Mouse (Mus musculus): ENCODE measurements around the gene Wnt2. TPM values are rescaled to one million over a fixed set of nuclear protein-coding genes. Genes with fewer than 3 reads are reported as not detected.

Wnt2 gene
- polyA plus RNA-seq, 1 experiment from 2014 or later: 2.8 TPM

DNA sequence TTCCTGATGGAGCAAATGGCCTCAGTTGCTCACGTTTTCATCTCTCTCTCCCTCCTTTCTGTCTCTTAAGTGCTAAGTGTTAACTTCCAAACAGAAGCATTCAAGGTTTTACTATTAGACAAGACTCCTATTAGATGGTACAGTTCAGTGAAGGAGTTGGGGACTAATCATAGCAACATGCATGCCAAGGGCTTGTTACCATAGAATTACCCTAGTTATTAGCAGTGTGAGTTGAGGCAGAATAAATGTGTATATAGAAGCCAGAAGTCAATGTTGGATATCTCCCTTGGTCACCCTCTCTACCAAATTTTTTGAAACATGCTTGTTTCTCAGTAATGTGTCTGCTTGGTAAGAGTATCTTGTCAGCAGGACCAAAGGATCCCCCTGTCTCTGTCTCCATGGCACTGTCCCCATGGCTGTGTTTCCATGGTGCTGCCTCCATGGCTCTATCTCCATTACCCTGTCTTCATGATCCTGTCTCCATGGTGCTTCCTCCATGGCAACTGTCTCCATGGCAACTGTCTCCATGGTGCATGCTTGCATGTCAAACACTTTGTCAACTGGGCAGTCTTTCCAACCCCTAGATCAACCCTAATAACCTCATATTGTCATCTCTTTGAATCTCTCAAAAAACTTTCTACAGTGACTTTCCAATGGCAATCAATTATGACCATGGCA, 61.8 kb downstream of the Wnt2 start:
- H3K9ac ChIP-seq (ENCODE audit: low read length): no peak overlapping the region
- no peak overlapping the region for H3K4me2 ChIP-seq (ENCODE audit: low read depth, low read length)
- H3K27me3 ChIP-seq (ENCODE audit: control insufficient read depth, insufficient read depth, low read length): no peaks in the 10 kb centered on the region
- no peaks in the 10 kb centered on the region for H3K4me1 ChIP-seq (ENCODE audit: control insufficient read depth, insufficient read depth, low read length)
- no peak overlapping the region for H3K27ac ChIP-seq (ENCODE audit: low read length)
- WGBS: 88% methylated on average over 1 of the region's 1 CpGs
- no peak overlapping the region for H3K4me3 ChIP-seq (ENCODE audit: low read length)
- no peaks in the 10 kb centered on the region for H3K36me3 ChIP-seq (ENCODE audit: control insufficient read depth, insufficient read depth)
- no peaks in the 10 kb centered on the region for H3K9me3 ChIP-seq (replicated peaks; ENCODE audit: control insufficient read depth, low read length)
- no peak for ATAC-seq (replicated peaks; ENCODE audit: extremely low read depth, insufficient read depth, low FRiP score)

- H3K9ac ChIP-seq (ENCODE audit: low read length): no peak overlapping the region
- 61% methylated on average over 3 of the region's 3 CpGs for WGBS
- H3K4me2 ChIP-seq (ENCODE audit: low read depth, low read length): no peak overlapping the region
- H3K36me3 ChIP-seq (ENCODE audit: control insufficient read depth, insufficient read depth): no peaks in the 10 kb centered on the region
- no peaks in the 10 kb centered on the region for H3K9me3 ChIP-seq (replicated peaks; ENCODE audit: control insufficient read depth, low read length)
- H3K27ac ChIP-seq (ENCODE audit: low read length): no peak overlapping the region
- H3K27me3 ChIP-seq (ENCODE audit: control insufficient read depth, insufficient read depth, low read length): no peaks in the 10 kb centered on the region
- no peak for ATAC-seq (replicated peaks; ENCODE audit: extremely low read depth, insufficient read depth, low FRiP score)
- no peaks in the 10 kb centered on the region for H3K4me1 ChIP-seq (ENCODE audit: control insufficient read depth, insufficient read depth, low read length)
- no peak overlapping the region for H3K4me3 ChIP-seq (ENCODE audit: low read length)
Observed at GRCm38 (mm10) chr6:17963455-17963854, 66.9 kb downstream of the Wnt2 start.

- no peak overlapping the region for H3K4me3 ChIP-seq (ENCODE audit: low read length)
- no peak overlapping the region for H3K27ac ChIP-seq (ENCODE audit: low read length)
- no peak overlapping the region for H3K9ac ChIP-seq (ENCODE audit: low read length)
- no peaks in the 10 kb centered on the region for H3K4me1 ChIP-seq (ENCODE audit: control insufficient read depth, insufficient read depth, low read length)
- no peaks in the 10 kb centered on the region for H3K9me3 ChIP-seq (replicated peaks; ENCODE audit: control insufficient read depth, low read length)
- no peak for ATAC-seq (replicated peaks; ENCODE audit: extremely low read depth, insufficient read depth, low FRiP score)
- WGBS: 87% methylated on average over 8 of the region's 8 CpGs
- H3K4me2 ChIP-seq (ENCODE audit: low read depth, low read length): no peak overlapping the region
- H3K27me3 ChIP-seq (ENCODE audit: control insufficient read depth, insufficient read depth, low read length): no peaks in the 10 kb centered on the region
- H3K36me3 ChIP-seq (ENCODE audit: control insufficient read depth, insufficient read depth): no peaks in the 10 kb centered on the region
Observed at GRCm38 (mm10) chr6:17951779-17952178, 78.6 kb downstream of the Wnt2 start.

GRCm38 (mm10) chr6:17949103-17949502, 81.3 kb downstream of the Wnt2 start:
- Histone ChIP-seq H3K9me3 (replicated peaks; ENCODE audit: control insufficient read depth, low read length) (no peaks in the 10 kb centered on the region), H3K27ac (ENCODE audit: low read length) (no peak overlapping the region), H3K36me3 (ENCODE audit: control insufficient read depth, insufficient read depth) (no peaks in the 10 kb centered on the region), H3K4me3 (ENCODE audit: low read length) (no peak overlapping the region), H3K9ac (ENCODE audit: low read length) (no peak overlapping the region), H3K4me2 (ENCODE audit: low read depth, low read length) (no peak overlapping the region), H3K27me3 (ENCODE audit: control insufficient read depth, insufficient read depth, low read length) (no peaks in the 10 kb centered on the region), H3K4me1 (ENCODE audit: control insufficient read depth, insufficient read depth, low read length) (peaks cover under 1% of the 10 kb centered on the region)
- WGBS: 86% methylated on average over 5 of the region's 5 CpGs
- ATAC-seq (replicated peaks; ENCODE audit: extremely low read depth, insufficient read depth, low FRiP score): no peak

- no peaks in the 10 kb centered on the region for H3K9me3 ChIP-seq (replicated peaks; ENCODE audit: control insufficient read depth, low read length)
- ATAC-seq (replicated peaks; ENCODE audit: extremely low read depth, insufficient read depth, low FRiP score): no peak
- no peak overlapping the region for H3K27ac ChIP-seq (ENCODE audit: low read length)
- peaks cover 5% of the 10 kb centered on the region for H3K4me1 ChIP-seq (ENCODE audit: control insufficient read depth, insufficient read depth, low read length)
- no peaks in the 10 kb centered on the region for H3K27me3 ChIP-seq (ENCODE audit: control insufficient read depth, insufficient read depth, low read length)
- H3K36me3 ChIP-seq (ENCODE audit: control insufficient read depth, insufficient read depth): no peaks in the 10 kb centered on the region
- no peak overlapping the region for H3K4me2 ChIP-seq (ENCODE audit: low read depth, low read length)
- 54% methylated on average over 11 of the region's 11 CpGs for WGBS
- H3K4me3 ChIP-seq (ENCODE audit: low read length): no peak overlapping the region
- no peak overlapping the region for H3K9ac ChIP-seq (ENCODE audit: low read length)
Observed at GRCm38 (mm10) chr6:17947130-17947831, 83.1 kb downstream of the Wnt2 start.

DNA sequence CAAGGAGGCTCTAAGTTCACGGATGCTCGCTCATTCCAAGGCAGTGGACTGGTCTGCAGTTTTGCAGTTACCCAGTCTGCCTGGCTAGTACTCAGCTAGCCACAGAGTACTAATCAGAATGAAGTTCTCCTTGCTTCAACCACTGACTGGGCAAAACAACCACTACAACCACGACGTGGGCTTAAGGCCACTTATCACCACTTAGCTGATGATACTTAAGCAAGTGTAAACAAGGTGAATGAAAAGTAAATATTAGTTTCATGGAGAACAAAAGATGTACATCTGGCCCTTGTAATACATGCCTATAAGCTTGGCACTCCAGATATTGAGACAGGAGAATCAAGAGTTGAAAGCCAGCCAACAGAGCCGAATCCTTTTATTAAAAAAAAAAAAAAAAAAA, 83.9 kb downstream of the Wnt2 start:
- ATAC-seq (replicated peaks; ENCODE audit: extremely low read depth, insufficient read depth, low FRiP score): no peak
- peaks cover 12% of the 10 kb centered on the region for H3K4me1 ChIP-seq (ENCODE audit: control insufficient read depth, insufficient read depth, low read length)
- no peaks in the 10 kb centered on the region for H3K9me3 ChIP-seq (replicated peaks; ENCODE audit: control insufficient read depth, low read length)
- no peak overlapping the region for H3K27ac ChIP-seq (ENCODE audit: low read length)
- no peaks in the 10 kb centered on the region for H3K36me3 ChIP-seq (ENCODE audit: control insufficient read depth, insufficient read depth)
- H3K27me3 ChIP-seq (ENCODE audit: control insufficient read depth, insufficient read depth, low read length): no peaks in the 10 kb centered on the region
- 46% methylated on average over 5 of the region's 5 CpGs for WGBS
- no peak overlapping the region for H3K9ac ChIP-seq (ENCODE audit: low read length)
- H3K4me3 ChIP-seq (ENCODE audit: low read length): no peak overlapping the region
- H3K4me2 ChIP-seq (ENCODE audit: low read depth, low read length): no peak overlapping the region

DNA sequence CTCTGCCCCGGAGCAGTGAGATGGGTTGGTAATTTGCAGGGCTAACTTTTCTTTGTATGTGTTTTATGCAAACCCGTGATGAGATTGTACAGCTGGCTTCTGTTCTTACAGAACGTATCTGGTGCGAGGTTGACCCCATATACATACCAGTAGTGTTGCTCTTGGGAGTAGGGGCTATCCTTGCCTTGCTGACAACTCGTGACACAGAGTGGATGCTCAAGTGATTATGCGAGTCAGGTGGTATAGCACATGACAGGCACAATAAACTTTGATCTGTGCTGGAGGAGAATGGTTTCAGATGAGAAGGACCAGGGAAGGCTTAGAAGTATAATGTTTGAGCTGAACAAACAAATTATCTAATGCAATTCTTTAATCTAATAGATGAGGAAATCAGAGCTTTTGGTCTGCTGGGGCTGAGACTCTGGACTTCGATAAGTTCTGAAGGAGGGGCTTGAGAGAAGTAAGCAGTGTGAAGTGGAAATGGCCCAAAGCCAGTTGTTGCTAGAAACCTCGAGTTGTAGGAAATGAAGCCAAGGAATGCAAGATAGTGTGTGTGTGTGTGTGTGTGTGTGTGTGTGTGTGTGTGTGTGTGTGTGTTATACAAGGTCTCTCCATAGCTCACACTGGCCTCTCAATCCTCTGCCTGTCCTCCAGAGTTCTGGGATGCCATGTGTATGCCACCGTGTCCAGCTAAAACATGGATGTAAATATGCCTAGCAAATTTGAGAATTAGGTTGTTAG, 86.3 kb downstream of the Wnt2 start:
- Histone ChIP-seq H3K27ac (ENCODE audit: low read length) (no peak overlapping the region), H3K27me3 (ENCODE audit: control insufficient read depth, insufficient read depth, low read length) (no peaks in the 10 kb centered on the region), H3K4me1 (ENCODE audit: control insufficient read depth, insufficient read depth, low read length) (peaks cover 12% of the 10 kb centered on the region), H3K36me3 (ENCODE audit: control insufficient read depth, insufficient read depth) (no peaks in the 10 kb centered on the region), H3K9ac (ENCODE audit: low read length) (no peak overlapping the region), H3K4me3 (ENCODE audit: low read length) (no peak overlapping the region), H3K9me3 (replicated peaks; ENCODE audit: control insufficient read depth, low read length) (no peaks in the 10 kb centered on the region), H3K4me2 (ENCODE audit: low read depth, low read length) (no peak overlapping the region)
- ATAC-seq (replicated peaks; ENCODE audit: extremely low read depth, insufficient read depth, low FRiP score): no peak; the same call in 1 of the 2 replicates
- WGBS: 44% methylated on average over 9 of the region's 9 CpGs

GRCm38 (mm10) chr6:17942344-17942743, 88.0 kb downstream of the Wnt2 start:
- ATAC-seq (replicated peaks; ENCODE audit: extremely low read depth, insufficient read depth, low FRiP score): no peak
- Histone ChIP-seq H3K27ac (ENCODE audit: low read length) (no peak overlapping the region), H3K27me3 (ENCODE audit: control insufficient read depth, insufficient read depth, low read length) (no peaks in the 10 kb centered on the region), H3K4me1 (ENCODE audit: control insufficient read depth, insufficient read depth, low read length) (peaks cover 14% of the 10 kb centered on the region), H3K9me3 (replicated peaks; ENCODE audit: control insufficient read depth, low read length) (no peaks in the 10 kb centered on the region), H3K4me3 (ENCODE audit: low read length) (no peak overlapping the region), H3K9ac (ENCODE audit: low read length) (no peak overlapping the region), H3K36me3 (ENCODE audit: control insufficient read depth, insufficient read depth) (no peaks in the 10 kb centered on the region), H3K4me2 (ENCODE audit: low read depth, low read length) (no peak overlapping the region)
- WGBS: 40% methylated on average over 7 of the region's 7 CpGs

DNA sequence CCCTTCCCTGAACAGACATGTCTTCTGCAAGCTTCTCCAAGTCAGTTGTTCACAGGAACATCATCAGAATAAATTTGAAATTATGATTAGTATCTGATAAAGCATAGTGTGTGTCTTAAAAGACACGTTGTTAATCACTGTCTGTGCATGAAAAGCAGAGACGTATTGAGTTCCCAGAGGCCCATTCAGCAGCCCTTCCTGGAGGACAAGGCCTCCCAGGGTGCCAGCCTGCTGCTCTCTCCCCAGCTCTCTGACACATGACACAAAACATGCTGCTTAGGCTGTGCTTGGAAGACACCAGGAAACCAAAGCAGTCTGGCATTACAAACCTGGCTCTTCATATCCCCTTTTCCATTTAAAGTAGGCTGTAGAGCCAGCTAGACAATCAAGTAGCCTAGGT, 88.5 kb downstream of the Wnt2 start:
- Histone ChIP-seq H3K4me3 (ENCODE audit: low read length) (no peak overlapping the region), H3K9me3 (replicated peaks; ENCODE audit: control insufficient read depth, low read length) (no peaks in the 10 kb centered on the region), H3K4me2 (ENCODE audit: low read depth, low read length) (no peak overlapping the region), H3K4me1 (ENCODE audit: control insufficient read depth, insufficient read depth, low read length) (peaks cover 14% of the 10 kb centered on the region), H3K9ac (ENCODE audit: low read length) (no peak overlapping the region), H3K27ac (ENCODE audit: low read length) (no peak overlapping the region), H3K36me3 (ENCODE audit: control insufficient read depth, insufficient read depth) (no peaks in the 10 kb centered on the region), H3K27me3 (ENCODE audit: control insufficient read depth, insufficient read depth, low read length) (no peaks in the 10 kb centered on the region)
- 36% methylated on average over 2 of the region's 2 CpGs for WGBS
- ATAC-seq (replicated peaks; ENCODE audit: extremely low read depth, insufficient read depth, low FRiP score): no peak

Measured in heart, embryonic 16.5 days (tissue).